In the genomic region with DNA sequence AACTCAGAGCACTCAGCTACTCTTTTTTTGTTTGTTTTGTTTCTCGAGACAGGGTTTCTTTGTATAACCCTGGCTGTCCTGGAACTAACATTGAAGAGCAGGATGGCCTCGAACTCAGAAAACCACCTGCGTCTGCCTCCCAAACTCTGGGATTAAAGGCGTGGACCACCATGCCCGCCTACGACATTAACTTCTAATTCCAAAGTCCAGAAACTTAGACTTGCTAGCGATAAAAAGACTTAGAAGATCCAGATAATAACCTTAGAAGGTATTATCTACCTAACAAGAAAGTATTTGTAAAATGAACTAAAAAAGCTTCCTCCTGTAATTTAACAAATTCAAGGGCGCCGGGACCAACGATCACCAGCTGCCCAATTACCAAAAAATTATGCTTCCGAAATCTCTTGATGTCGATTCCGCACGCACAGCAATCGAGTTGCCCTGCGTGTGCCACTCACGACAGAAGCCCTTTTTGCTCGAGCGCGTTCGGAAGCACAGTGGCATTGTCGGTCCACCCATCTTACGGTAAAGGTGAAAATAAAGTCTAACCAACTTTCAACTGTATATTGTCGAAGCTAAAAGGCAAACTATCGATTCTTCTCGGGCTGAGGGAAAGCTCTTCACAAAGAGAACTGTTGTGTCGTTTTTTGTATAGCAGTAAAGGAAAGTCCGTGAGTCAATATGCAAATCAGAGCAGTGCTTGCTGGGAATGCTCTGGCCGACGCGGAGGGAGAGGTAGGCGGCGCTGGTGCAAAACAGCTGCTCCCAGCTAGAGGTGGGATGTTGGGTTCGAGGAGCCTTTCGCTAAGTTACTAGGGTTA, we compare ENCODE assay signal across 8 mouse cellular contexts. TPM values are rescaled to one million over a fixed set of nuclear protein-coding genes. Genes with fewer than 3 reads are reported as not detected.
A peak's percentile ranks its signal among the peaks of the same experiment; 100 is the strongest.
DNase-seq lines count a peak whose midpoint lies in the region; ATAC-seq and TF ChIP-seq lines count a peak whose summit lies in the region.

No protein-coding gene starts in this region.

- H3K4me1 ChIP-seq in heart, embryonic 11.5 days (ENCODE audit: control insufficient read depth, insufficient read depth, low read length) = peaks cover 5% of the 10 kb centered on the region; the same call in 1 of the 2 replicates
- peaks cover 11% of the 10 kb centered on the region for H3K4me1 ChIP-seq in kidney, embryonic 16.5 days (ENCODE audit: insufficient read depth, low read length)
- no peaks in the 10 kb centered on the region for H3K4me1 ChIP-seq in liver, adult 2 months (ENCODE audit: control insufficient read depth, insufficient read depth, low read length)

- peak overlapping the region; percentile 69 for H3K4me2 ChIP-seq in heart, embryonic 11.5 days
- peak overlapping the region; percentile 65 for H3K4me2 ChIP-seq in kidney, embryonic 16.5 days (replicated peaks; ENCODE audit: low read depth, low read length)
- peak overlapping the region; percentile 100 for H3K4me2 ChIP-seq in myocyte (ENCODE audit: low read depth)

- peak; percentile 100 for TF ChIP-seq POLR2A in liver, adult 2 months (IDR thresholded peaks at IDR 0.05; ENCODE audit: extremely low read depth, insufficient read depth, low read length)
- peak; percentile 85 for TF ChIP-seq POLR2A in myocyte (IDR thresholded peaks at IDR 0.05; ENCODE audit: insufficient read length, low read depth)

- H3K79me2 ChIP-seq in liver, adult 2 months (ENCODE audit: control insufficient read depth, insufficient read depth, low read length) = no peaks in the 10 kb centered on the region
- H3K79me2 ChIP-seq in myocyte (ENCODE audit: control insufficient read depth, insufficient read depth) = peaks cover 1% of the 10 kb centered on the region

- H3K9ac ChIP-seq in heart, embryonic 11.5 days (ENCODE audit: low read depth, low read length) = peak overlapping the region; percentile 64
- peak overlapping the region; percentile 74 for H3K9ac ChIP-seq in kidney, embryonic 16.5 days (replicated peaks; ENCODE audit: low read length)
- H3K9ac ChIP-seq in liver, adult 2 months (ENCODE audit: low read depth, low read length) = peak overlapping the region; percentile 66

- under 1% methylated on average over 35 of the region's 35 CpGs for WGBS in heart, embryonic 11.5 days (ENCODE audit: insufficient replicate concordance)
- WGBS in kidney, embryonic 16.5 days = under 1% methylated on average over 35 of the region's 35 CpGs
- WGBS in liver, adult 2 months = under 1% methylated on average over 35 of the region's 35 CpGs

- DNase-seq in B cell, adult 2 months = peak; percentile 87 to 89
- peak; percentile 97 for DNase-seq in brain, adult 2 months (ENCODE audit: low read depth, low spot score)
- peak; percentile 90 for DNase-seq in liver, adult 2 months (ENCODE audit: extremely low read depth, low read depth, low spot score)
- peak; percentile 95 for DNase-seq in splenic B cell, adult 2 months (ENCODE audit: low read depth, low spot score)

- H3ac ChIP-seq in myocyte (ENCODE audit: control insufficient read depth, insufficient read length) = no peak overlapping the region

- H3K4me3 ChIP-seq in heart, embryonic 11.5 days (ENCODE audit: low read depth, low read length) = peak overlapping the region; percentile 31
- peak overlapping the region; percentile 35 for H3K4me3 ChIP-seq in kidney, embryonic 16.5 days (ENCODE audit: low read length)
- H3K4me3 ChIP-seq in liver, adult 2 months (ENCODE audit: insufficient read depth, low read depth, low read length) = peak overlapping the region; percentile 49
- peak overlapping the region; percentile 4 for H3K4me3 ChIP-seq in myocyte

- H3K9me3 ChIP-seq in heart, embryonic 11.5 days (replicated peaks; ENCODE audit: control insufficient read depth, low read length) = no peaks in the 10 kb centered on the region
- no peaks in the 10 kb centered on the region for H3K9me3 ChIP-seq in kidney, embryonic 16.5 days (ENCODE audit: low read length)

- no peaks in the 10 kb centered on the region for H3K27me3 ChIP-seq in heart, embryonic 11.5 days (ENCODE audit: control insufficient read depth, insufficient read depth, low read length)
- H3K27me3 ChIP-seq in kidney, embryonic 16.5 days (ENCODE audit: insufficient read depth, low read length) = no peaks in the 10 kb centered on the region
- H3K27me3 ChIP-seq in liver, adult 2 months (ENCODE audit: control insufficient read depth, insufficient read depth, low read length) = no peaks in the 10 kb centered on the region
- no peaks in the 10 kb centered on the region for H3K27me3 ChIP-seq in myocyte (ENCODE audit: control insufficient read depth, insufficient read depth, insufficient read length)
- H3K27me3 ChIP-seq in splenic B cell, adult 2 months (ENCODE audit: control insufficient read depth, insufficient read depth, low read length, poor library complexity, severe bottlenecking) = no peaks in the 10 kb centered on the region

- no peaks in the 10 kb centered on the region for H3K36me3 ChIP-seq in heart, embryonic 11.5 days (ENCODE audit: control insufficient read depth, insufficient read depth, low read length)
- H3K36me3 ChIP-seq in kidney, embryonic 16.5 days (ENCODE audit: insufficient read depth, low read length) = no peaks in the 10 kb centered on the region
- H3K36me3 ChIP-seq in liver, adult 2 months (ENCODE audit: control insufficient read depth, insufficient read depth, low read length) = no peaks in the 10 kb centered on the region
- no peaks in the 10 kb centered on the region for H3K36me3 ChIP-seq in myocyte (ENCODE audit: control insufficient read depth, insufficient read depth)
- H3K36me3 ChIP-seq in splenic B cell, adult 2 months (ENCODE audit: control insufficient read depth, insufficient read depth, low read length, poor library complexity, severe bottlenecking) = no peaks in the 10 kb centered on the region

- H3K27ac ChIP-seq in heart, embryonic 11.5 days (ENCODE audit: low read depth, low read length) = peak overlapping the region; percentile 81
- peak overlapping the region; percentile 98 for H3K27ac ChIP-seq in kidney, embryonic 16.5 days (ENCODE audit: low read length)
- H3K27ac ChIP-seq in liver, adult 2 months (replicated peaks; ENCODE audit: insufficient read depth, low read depth, low read length) = peak overlapping the region; percentile 65; the same call in 1 of the 2 replicates

- ATAC-seq in erythroblast, adult 5-6 weeks (replicated peaks; ENCODE audit: low FRiP score, poor library complexity, severe bottlenecking) = peak; percentile 79
- peak; percentile 70 for ATAC-seq in heart, embryonic 11.5 days (replicated peaks; ENCODE audit: insufficient number of reproducible peaks, low FRiP score, low TSS enrichment)
- ATAC-seq in kidney, embryonic 16.5 days (ENCODE audit: low FRiP score, low TSS enrichment) = peak; percentile 75

- peak; percentile 47 for TF ChIP-seq CTCF in liver, adult 2 months (IDR thresholded peaks at IDR 0.05; ENCODE audit: low read depth, low read length)

TF ChIP-seq in myocyte, 11 proteins besides CTCF, POLR2A, EP300 and RAD21 (continues in another document):
- TF ChIP-seq SRF (IDR thresholded peaks at IDR 0.05; ENCODE audit: control insufficient read depth, insufficient read length, low read depth) (no peak), E2F4 (IDR thresholded peaks at IDR 0.05; ENCODE audit: insufficient read depth) (no peak), TCF3 (IDR thresholded peaks at IDR 0.05; ENCODE audit: insufficient read length, low read depth) (peak; percentile 12)

RNA-seq across cellular contexts. Expression of a gene that starts 4.2 kb away (rescaled TPM):
- total RNA-seq in erythroblast, adult 5-6 weeks (2015; ENCODE audit: low replicate concordance) = 10.2 and 13.0 TPM in 2 replicates
- 8.9 and 18.8 TPM in 2 replicates for total RNA-seq in erythroblast, adult 5-6 weeks (2017; ENCODE audit: low replicate concordance)
- polyA plus RNA-seq in heart, embryonic 11.5 days (2014; fragmentation: Nextera tagmentation; extraction: Ambion mirVana) = 35.7 and 37.3 TPM in 2 replicates
- 42.9 and 45.7 TPM in 2 replicates for polyA plus RNA-seq in kidney, embryonic 16.5 days (2015; fragmentation: Nextera tagmentation; extraction: Ambion mirVana)
- 5.7 and 7.5 TPM in 2 replicates for total RNA-seq in liver, adult 2 months (2014; rRNA removed)
- polyA plus RNA-seq in liver, adult 2 months (2012; rRNA removed) = 5.0 and 5.1 TPM in 2 replicates
- 26.6 TPM for polyA plus RNA-seq in myocyte (2012; fragmentation: generic; extraction: Trizol)

RNA-seq across cellular contexts. Expression of a gene that starts 8.5 kb away (rescaled TPM):
- 7.5 and 12.5 TPM in 2 replicates for total RNA-seq in erythroblast, adult 5-6 weeks (2015; ENCODE audit: low replicate concordance)
- total RNA-seq in erythroblast, adult 5-6 weeks (2017; ENCODE audit: low replicate concordance) = 10.3 and 12.5 TPM in 2 replicates
- 28.1 and 28.3 TPM in 2 replicates for polyA plus RNA-seq in heart, embryonic 11.5 days (2014; fragmentation: Nextera tagmentation; extraction: Ambion mirVana)
- polyA plus RNA-seq in kidney, embryonic 16.5 days (2015; fragmentation: Nextera tagmentation; extraction: Ambion mirVana) = 39.3 and 45.1 TPM in 2 replicates
- total RNA-seq in liver, adult 2 months (2014; rRNA removed) = 3.3 and 5.4 TPM in 2 replicates
- polyA plus RNA-seq in liver, adult 2 months (2012; rRNA removed) = 4.0 and 6.0 TPM in 2 replicates
- 11.7 TPM for polyA plus RNA-seq in myocyte (2012; fragmentation: generic; extraction: Trizol)

RNA-seq across cellular contexts. Expression of a gene that starts 33.2 kb away (rescaled TPM):
- not detected in 2 replicates for total RNA-seq in erythroblast, adult 5-6 weeks (2015; ENCODE audit: low replicate concordance)
- not detected in 2 replicates for total RNA-seq in erythroblast, adult 5-6 weeks (2017; ENCODE audit: low replicate concordance)
- polyA plus RNA-seq in heart, embryonic 11.5 days (2014; fragmentation: Nextera tagmentation; extraction: Ambion mirVana) = 0.57 and 1.8 TPM in 2 replicates
- 3.9 and 4.1 TPM in 2 replicates for polyA plus RNA-seq in kidney, embryonic 16.5 days (2015; fragmentation: Nextera tagmentation; extraction: Ambion mirVana)
- total RNA-seq in liver, adult 2 months (2014; rRNA removed) = 0.40 TPM in 1 of 2 replicates, not detected in the other
- polyA plus RNA-seq in liver, adult 2 months (2012; rRNA removed) = not detected in 2 replicates
- 0.30 TPM for polyA plus RNA-seq in myocyte (2012; fragmentation: generic; extraction: Trizol)

RNA-seq across cellular contexts. Expression of a gene that starts 57.8 kb away (rescaled TPM):
- 14.0 and 16.1 TPM in 2 replicates for total RNA-seq in erythroblast, adult 5-6 weeks (2015; ENCODE audit: low replicate concordance)
- total RNA-seq in erythroblast, adult 5-6 weeks (2017; ENCODE audit: low replicate concordance) = 15.0 and 43.1 TPM in 2 replicates
- 72.5 and 77.9 TPM in 2 replicates for polyA plus RNA-seq in heart, embryonic 11.5 days (2014; fragmentation: Nextera tagmentation; extraction: Ambion mirVana)
- polyA plus RNA-seq in kidney, embryonic 16.5 days (2015; fragmentation: Nextera tagmentation; extraction: Ambion mirVana) = 106 and 108 TPM in 2 replicates
- 11.2 and 13.5 TPM in 2 replicates for total RNA-seq in liver, adult 2 months (2014; rRNA removed)
- 10.5 and 13.1 TPM in 2 replicates for polyA plus RNA-seq in liver, adult 2 months (2012; rRNA removed)
- 20.7 TPM for polyA plus RNA-seq in myocyte (2012; fragmentation: generic; extraction: Trizol)

RNA-seq across cellular contexts. Expression of a gene that starts 59.4 kb away (rescaled TPM):
- 11.9 and 12.5 TPM in 2 replicates for total RNA-seq in erythroblast, adult 5-6 weeks (2015; ENCODE audit: low replicate concordance)
- total RNA-seq in erythroblast, adult 5-6 weeks (2017; ENCODE audit: low replicate concordance) = 12.4 and 13.2 TPM in 2 replicates
- polyA plus RNA-seq in heart, embryonic 11.5 days (2014; fragmentation: Nextera tagmentation; extraction: Ambion mirVana) = 72.0 and 81.8 TPM in 2 replicates
- 75.8 and 77.0 TPM in 2 replicates for polyA plus RNA-seq in kidney, embryonic 16.5 days (2015; fragmentation: Nextera tagmentation; extraction: Ambion mirVana)
- total RNA-seq in liver, adult 2 months (2014; rRNA removed) = 28.3 and 29.5 TPM in 2 replicates
- 11.2 and 12.2 TPM in 2 replicates for polyA plus RNA-seq in liver, adult 2 months (2012; rRNA removed)
- polyA plus RNA-seq in myocyte (2012; fragmentation: generic; extraction: Trizol) = 51.6 TPM

Comparison
In these comparisons a context has a peak if more than half of its experiments do, and no peak if none do; other contexts are left out.
1. Peak in every context shown above with its lines: DNase-seq, ATAC-seq, H3K4me3 ChIP-seq and H3K27ac ChIP-seq.